Mouse (Mus musculus): ENCODE data around the gene Strc.

DNA sequence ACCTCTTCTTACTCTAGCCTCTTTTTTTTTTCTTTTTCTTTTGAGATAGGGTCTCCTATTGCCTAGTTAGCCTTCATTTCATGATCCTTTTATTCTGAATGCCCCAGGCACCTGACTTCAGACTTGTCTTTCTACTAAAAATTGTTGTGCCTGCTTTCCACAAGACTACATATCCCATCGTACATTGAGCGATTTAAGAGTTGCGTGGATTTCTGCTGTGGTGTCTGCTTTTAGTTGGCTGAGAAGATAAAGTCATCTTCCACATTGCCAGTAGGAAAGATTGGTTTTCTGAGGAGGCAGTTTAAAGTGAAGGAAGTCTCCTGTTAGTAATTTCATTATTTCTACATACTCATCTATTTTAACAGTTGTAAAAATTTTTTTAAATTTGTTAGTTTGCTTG lies 28.6 kb upstream of the Strc start:
- no peak for TF ChIP-seq POLR2A (IDR thresholded peaks at IDR 0.05; ENCODE audit: extremely low read depth, insufficient read depth, low read length)
- TF ChIP-seq CTCF (IDR thresholded peaks at IDR 0.05; ENCODE audit: extremely low read depth, insufficient read depth, low read length), result no peak

All from cortical plate, adult 2 months (tissue).